In genomic region chr17:13703611-13704320, GRCm38 (mm10) we compare ENCODE assay signal across 11 mouse cellular contexts. TPM values are rescaled to one million over a fixed set of nuclear protein-coding genes. Genes with fewer than 3 reads are reported as not detected.
A peak's percentile ranks its signal among the peaks of the same experiment; 100 is the strongest.
DNase-seq lines count a peak whose midpoint lies in the region; ATAC-seq and TF ChIP-seq lines count a peak whose summit lies in the region.
"Had no signal": no experiment of that assay in that cellular context is flagged by ENCODE, and none has a peak within 500 bp of the region (broad histone marks: within the 10 kb centered on the region; RNA-seq: fewer than 3 reads in every experiment).

No protein-coding gene starts in this region.

- no peak overlapping the region for H3K4me2 ChIP-seq in hindbrain, embryonic 15.5 days
- H3K4me2 ChIP-seq in hindbrain, embryonic 14.5 days (replicated peaks) = no peak overlapping the region
- no peak overlapping the region for H3K4me2 ChIP-seq in lung, embryonic 14.5 days

- WGBS in hindbrain, embryonic 15.5 days = 42% methylated on average over 9 of the region's 9 CpGs
- WGBS in hindbrain, embryonic 14.5 days = 46% methylated on average over 9 of the region's 9 CpGs
- WGBS in lung, embryonic 14.5 days = 23% methylated on average over 9 of the region's 9 CpGs
- 93% methylated on average over 9 of the region's 9 CpGs for WGBS in thymus, adult 2 months

- no peaks in the 10 kb centered on the region for H3K9me3 ChIP-seq in hindbrain, embryonic 15.5 days
- no peaks in the 10 kb centered on the region for H3K9me3 ChIP-seq in hindbrain, embryonic 14.5 days (ENCODE audit: control insufficient read depth, low read length)
- H3K9me3 ChIP-seq in lung, embryonic 14.5 days (ENCODE audit: low read depth, low read length) = no peaks in the 10 kb centered on the region

- TF ChIP-seq POLR2A in thymus, adult 2 months (IDR thresholded peaks at IDR 0.05; ENCODE audit: control insufficient read depth, extremely low read depth, insufficient read depth, low read length, poor library complexity) = no peak

- DNase-seq in cerebellum, postnatal 4 days (ENCODE audit: low spot score in 2 of 2) = no peak
- DNase-seq in hindbrain, embryonic 14.5 days (ENCODE audit: low spot score) = no peak
- peak; percentile 93 for DNase-seq in cerebellum, adult 11-12 months
- DNase-seq in lung, embryonic 14.5 days = peak; percentile 51
- DNase-seq in gastrocnemius, adult 8-10 months (ENCODE audit: low spot score in 2 of 2) = no peak
- no peak for DNase-seq in thymus, adult 2 months
- DNase-seq: adrenal gland, postnatal 10 days; kidney, adult 9 months had no signal

- H3K4me3 ChIP-seq in hindbrain, embryonic 15.5 days = no peak overlapping the region
- no peak overlapping the region for H3K4me3 ChIP-seq in hindbrain, embryonic 14.5 days (replicated peaks; ENCODE audit: low read length)
- no peak overlapping the region for H3K4me3 ChIP-seq in lung, embryonic 14.5 days (ENCODE audit: low read depth, low read length)
- no peak overlapping the region for H3K4me3 ChIP-seq in thymus, adult 2 months (ENCODE audit: control insufficient read depth, insufficient read depth, low read length)

- no peak for TF ChIP-seq CTCF in lung, embryonic 14.5 days (IDR thresholded peaks at IDR 0.05; ENCODE audit: low read depth)
- no peak for TF ChIP-seq CTCF in thymus, adult 2 months (IDR thresholded peaks at IDR 0.05; ENCODE audit: borderline replicate concordance, control insufficient read depth, extremely low read depth, insufficient read depth, low read length, poor library complexity)

- H3K9ac ChIP-seq in hindbrain, embryonic 15.5 days = no peak overlapping the region
- H3K9ac ChIP-seq in hindbrain, embryonic 14.5 days = no peak overlapping the region
- no peak overlapping the region for H3K9ac ChIP-seq in lung, embryonic 14.5 days

- H3K27me3 ChIP-seq in hindbrain, embryonic 15.5 days = no peaks in the 10 kb centered on the region
- no peaks in the 10 kb centered on the region for H3K27me3 ChIP-seq in hindbrain, embryonic 14.5 days (ENCODE audit: control insufficient read depth, insufficient read depth, low read length)
- H3K27me3 ChIP-seq in lung, embryonic 14.5 days (ENCODE audit: insufficient read depth, low read length) = no peaks in the 10 kb centered on the region
- H3K27me3 ChIP-seq in thymus, adult 2 months (ENCODE audit: control insufficient read depth, insufficient read depth, low read length) = no peaks in the 10 kb centered on the region

- peak overlapping the region; percentile 45; the same call in 1 of the 2 replicates for H3K27ac ChIP-seq in hindbrain, embryonic 15.5 days (replicated peaks)
- H3K27ac ChIP-seq in hindbrain, embryonic 14.5 days = no peak overlapping the region
- peak overlapping the region; percentile 26; the same call in 1 of the 2 replicates for H3K27ac ChIP-seq in lung, embryonic 14.5 days (ENCODE audit: low read depth)
- no peak overlapping the region for H3K27ac ChIP-seq in thymus, adult 2 months (ENCODE audit: control insufficient read depth, insufficient read depth, low read length)

- H3K4me1 ChIP-seq in hindbrain, embryonic 15.5 days (replicated peaks) = peaks cover 17% of the 10 kb centered on the region
- peaks cover 20% of the 10 kb centered on the region for H3K4me1 ChIP-seq in hindbrain, embryonic 14.5 days (replicated peaks; ENCODE audit: control insufficient read depth, insufficient read depth, low read length)
- peaks cover 31% of the 10 kb centered on the region for H3K4me1 ChIP-seq in lung, embryonic 14.5 days (ENCODE audit: insufficient read depth)
- no peaks in the 10 kb centered on the region; the same call in 1 of the 2 replicates for H3K4me1 ChIP-seq in thymus, adult 2 months (replicated peaks; ENCODE audit: control insufficient read depth, insufficient read depth, low read length)

- H3K36me3 ChIP-seq in hindbrain, embryonic 15.5 days = no peaks in the 10 kb centered on the region
- no peaks in the 10 kb centered on the region for H3K36me3 ChIP-seq in hindbrain, embryonic 14.5 days (replicated peaks; ENCODE audit: control insufficient read depth, insufficient read depth)
- no peaks in the 10 kb centered on the region for H3K36me3 ChIP-seq in lung, embryonic 14.5 days (ENCODE audit: insufficient read depth)
- H3K36me3 ChIP-seq in thymus, adult 2 months (ENCODE audit: control insufficient read depth, insufficient read depth, low read length) = no peaks in the 10 kb centered on the region

- peak; percentile 92 for ATAC-seq in cerebellum, adult (ENCODE audit: insufficient number of reproducible peaks, low FRiP score, low TSS enrichment)
- no peak for ATAC-seq in hindbrain, embryonic 15.5 days (ENCODE audit: low FRiP score, low read depth)
- no peak for ATAC-seq in hindbrain, embryonic 14.5 days (ENCODE audit: low FRiP score)
- ATAC-seq in lung, embryonic 14.5 days (ENCODE audit: insufficient read depth) = no peak

RNA-seq across cellular contexts. Expression of gene Afdn, which starts 56.6 kb away (rescaled TPM):
- 131 and 132 TPM in 2 replicates for polyA plus RNA-seq in hindbrain, embryonic 15.5 days (2015; fragmentation: Nextera tagmentation; extraction: Ambion mirVana)
- polyA plus RNA-seq in hindbrain, embryonic 14.5 days (2014; fragmentation: Nextera tagmentation; extraction: Ambion mirVana) = 117 and 140 TPM in 2 replicates
- 138 TPM in 2 replicates for polyA plus RNA-seq in lung, embryonic 14.5 days (2014; fragmentation: Nextera tagmentation; extraction: Ambion mirVana)
- 10 to 100 TPM; 20.0 to 46.7 (median 32.8) TPM for total RNA-seq in gastrocnemius, adult 8-10 months (2022)
- polyA plus RNA-seq in thymus, adult 2 months (2012; rRNA removed) = 7.7 and 11.6 TPM in 2 replicates

RNA-seq across cellular contexts. Expression of gene Tcte2, which starts 57.9 kb away (rescaled TPM):
- polyA plus RNA-seq in hindbrain, embryonic 15.5 days (2015; fragmentation: Nextera tagmentation; extraction: Ambion mirVana) = 16.8 TPM in 2 replicates
- polyA plus RNA-seq in hindbrain, embryonic 14.5 days (2014; fragmentation: Nextera tagmentation; extraction: Ambion mirVana) = 17.1 and 20.3 TPM in 2 replicates
- polyA plus RNA-seq in lung, embryonic 14.5 days (2014; fragmentation: Nextera tagmentation; extraction: Ambion mirVana) = 5.1 and 5.8 TPM in 2 replicates
- total RNA-seq in gastrocnemius, adult 8-10 months (2022) = 1 to 10 TPM; 1.0 to 2.3 (median 1.6) TPM
- 0.61 and 0.71 TPM in 2 replicates for polyA plus RNA-seq in thymus, adult 2 months (2012; rRNA removed)
- total RNA-seq: hematopoietic stem cell, adult 5-6 weeks had no signal

Comparison
In these comparisons a context has a peak if more than half of its experiments do, and no peak if none do; other contexts are left out.
1. DNase-seq: peak in cerebellum, adult 11-12 months (single experiment) and lung, embryonic 14.5 days (single experiment); none in cerebellum, postnatal 4 days (0 of 2), hindbrain, embryonic 14.5 days (single experiment), gastrocnemius, adult 8-10 months (0 of 2) and thymus, adult 2 months (single experiment).
2. H3K27ac ChIP-seq: peak in hindbrain, embryonic 15.5 days (single experiment) and lung, embryonic 14.5 days (single experiment); none in hindbrain, embryonic 14.5 days (single experiment) and thymus, adult 2 months (single experiment).